Mouse (Mus musculus) left cerebral cortex, postnatal 14 days (tissue): Measurements from ENCODE around the gene Zfp280c. TPM values are rescaled to one million over a fixed set of nuclear protein-coding genes. Genes with fewer than 3 reads are reported as not detected.
A peak's percentile ranks its signal among the peaks of the same experiment; 100 is the strongest.

Experiments
- DNase-seq, 2 experiments: peaks; one replicate each; pipeline ENCODE4 v3.0.0; 2021 to 2022; ENCODE audit warnings: low spot score in 2 of 2, mixed read lengths in 1 of 2
- intact Hi-C: fragments of 180-260 bp; cut with DNase I; formaldehyde crosslinking; loops from one replicate; pipeline ENCODE4 v1.15.1; 2025
- long read RNA-seq, 2 experiments: library from polyadenylated mRNA; stranded (forward); transcript quantifications; one replicate each; pipeline ENCODE4 v2.0.0; 2021
- total RNA-seq, 2 experiments: library from RNA; stranded (reverse); gene quantifications; 2 replicates each; pipeline ENCODE4 v1.2.3; 2021

Gene Zfp280c
- 10 to 100 TPM; 20.6 to 21.8 TPM for total RNA-seq
- long read RNA-seq, experiment 1, partial matches to known transcripts: 1 of 4 reads
- long read RNA-seq, experiment 1, other reads (novel, unspliced or antisense): 3 of 4 reads
- long read RNA-seq, experiment 2, partial matches to known transcripts: 2 of 3 reads
- long read RNA-seq, experiment 2, other reads (novel, unspliced or antisense): 1 of 3 reads

GRCm38 (mm10) chrX:48594099-48594760 lies at the start of gene Zfp280c:
TSS of gene Zfp280c (minus strand) at chrX:48594504.
- intact Hi-C loops: no loop called here
- peak; percentile 69 to 79 for DNase-seq

GRCm38 (mm10) chrX:48637032-48637431 lies 42.7 kb upstream of the Zfp280c start:
- DNase-seq: no peak
- intact Hi-C loops: no loop called here

GRCm38 (mm10) chrX:48624054-48624420 lies 29.7 kb upstream of the Zfp280c start:
- intact Hi-C loops: no loop called here
- DNase-seq: no peak

- intact Hi-C loops: no loop called here
- peak; percentile 79 to 84 for DNase-seq
Measured at GRCm38 (mm10) chrX:48623379-48624053, 29.2 kb upstream of the Zfp280c start, which contains the start of gene Slc25a14. TSS of gene Slc25a14 (plus strand) at chrX:48623413.

- intact Hi-C loops: no loop called here
- DNase-seq: no peak
Measured at GRCm38 (mm10) chrX:48623049-48623378, 28.7 kb upstream of the Zfp280c start.

GRCm38 (mm10) chrX:48604872-48605271 lies 10.6 kb upstream of the Zfp280c start:
- intact Hi-C loops: no loop called here
- no peak for DNase-seq

- intact Hi-C loops: no loop called here
- no peak for DNase-seq
Measured at GRCm38 (mm10) chrX:48596906-48597305, 2.6 kb upstream of the Zfp280c start.

- intact Hi-C loops: no loop called here
- no peak for DNase-seq
Measured at GRCm38 (mm10) chrX:48596053-48596452, 1.7 kb upstream of the Zfp280c start.

- intact Hi-C loops: no loop called here
- DNase-seq: no peak
Measured at GRCm38 (mm10) chrX:48593721-48594098, 594 bp downstream of the Zfp280c start.

- no peak for DNase-seq
- intact Hi-C loops: no loop called here
Measured at GRCm38 (mm10) chrX:48583332-48583731, 11.0 kb downstream of the Zfp280c start.

GRCm38 (mm10) chrX:48532175-48532574 lies 62.1 kb downstream of the Zfp280c start:
- DNase-seq: peak; percentile 73 to 84
- intact Hi-C loops: loop anchor here (5.0 kb wide), 1 partner anchor 110 kb away; no protein-coding TSS in a partner anchor

- intact Hi-C loops: no loop called here
- no peak for DNase-seq
Measured at GRCm38 (mm10) chrX:48526435-48526834, 67.9 kb downstream of the Zfp280c start.

GRCm38 (mm10) chrX:48525866-48526265 lies 68.4 kb downstream of the Zfp280c start:
- intact Hi-C loops: no loop called here
- peak; percentile 49 to 59 for DNase-seq

- intact Hi-C loops: no loop called here
- no peak for DNase-seq
Measured at GRCm38 (mm10) chrX:48525332-48525731, 69.0 kb downstream of the Zfp280c start.

GRCm38 (mm10) chrX:48523512-48523911 lies 70.8 kb downstream of the Zfp280c start:
- DNase-seq: no peak
- intact Hi-C loops: no loop called here

GRCm38 (mm10) chrX:48521651-48522050 lies 72.7 kb downstream of the Zfp280c start:
- no peak for DNase-seq
- intact Hi-C loops: no loop called here

GRCm38 (mm10) chrX:48519549-48520085 lies 74.7 kb downstream of the Zfp280c start:
- DNase-seq: no peak

GRCm38 (mm10) chrX:48518808-48519548 lies 75.3 kb downstream of the Zfp280c start, which contains the start of gene Rab33a:
TSS of gene Rab33a (plus strand) at chrX:48519285.
- DNase-seq: peak; percentile 49 to 69
- intact Hi-C loops: no loop called here

More at GRCm38 (mm10) chrX:48519549-48520085, 74.7 kb downstream of the Zfp280c start:
- intact Hi-C loops: no loop called here

GRCm38 (mm10) chrX:48518211-48518807 lies 76.0 kb downstream of the Zfp280c start:
- intact Hi-C loops: no loop called here
- peak; percentile 58 to 79 for DNase-seq
